Mouse (Mus musculus) lung, postnatal 10 days (tissue): ENCODE measurements at regions not wholly inside any gene's neighbourhood (a gene's known extent, or its start where the extent isn't known, plus 50 kb on each side); places are given as distances from the start of the nearest gene placed in this dataset.

Source experiments
- DNase-seq: peaks from one replicate; pipeline ENCODE4 v3.0.0; 2021

GRCm38 (mm10) chr9:116365016-116365685, 190.0 kb upstream of the Tgfbr2 start:
- DNase-seq = no peak

GRCm38 (mm10) chr9:116361092-116361491, 185.9 kb upstream of the Tgfbr2 start:
- DNase-seq = no peak

GRCm38 (mm10) chr9:116354056-116354732, 179.0 kb upstream of the Tgfbr2 start:
- DNase-seq = no peak

- peak; percentile 85 for DNase-seq
Measured at GRCm38 (mm10) chr9:116352801-116353494, 177.8 kb upstream of the Tgfbr2 start.

GRCm38 (mm10) chr9:116350804-116351547, 175.8 kb upstream of the Tgfbr2 start:
- DNase-seq = peak; percentile 46

GRCm38 (mm10) chr9:116347021-116347420, 171.9 kb upstream of the Tgfbr2 start:
- no peak for DNase-seq

- DNase-seq = no peak
Measured at GRCm38 (mm10) chr9:116346495-116346894, 171.3 kb upstream of the Tgfbr2 start.

GRCm38 (mm10) chr9:116343086-116343481, 167.9 kb upstream of the Tgfbr2 start:
- DNase-seq = no peak

GRCm38 (mm10) chr9:116342446-116343085, 167.4 kb upstream of the Tgfbr2 start:
- no peak for DNase-seq

- no peak for DNase-seq
Measured at GRCm38 (mm10) chr9:116342009-116342408, 166.8 kb upstream of the Tgfbr2 start.

- DNase-seq = peak; percentile 40
Measured at GRCm38 (mm10) chr9:116340952-116341351, 165.8 kb upstream of the Tgfbr2 start.

GRCm38 (mm10) chr9:116338729-116339100, 163.6 kb upstream of the Tgfbr2 start:
- DNase-seq = no peak

GRCm38 (mm10) chr9:116338093-116338728, 163.1 kb upstream of the Tgfbr2 start:
- no peak for DNase-seq

GRCm38 (mm10) chr9:116337446-116338010, 162.4 kb upstream of the Tgfbr2 start:
- no peak for DNase-seq

- no peak for DNase-seq
Measured at GRCm38 (mm10) chr9:116335561-116336478, 160.7 kb upstream of the Tgfbr2 start.

- no peak for DNase-seq
Measured at GRCm38 (mm10) chr9:116333956-116334463, 158.8 kb upstream of the Tgfbr2 start.

- DNase-seq = no peak
Measured at GRCm38 (mm10) chr9:116332485-116333118, 157.4 kb upstream of the Tgfbr2 start.

GRCm38 (mm10) chr9:116331406-116331805, 156.2 kb upstream of the Tgfbr2 start:
- DNase-seq = no peak

GRCm38 (mm10) chr9:116330796-116331195, 155.6 kb upstream of the Tgfbr2 start:
- no peak for DNase-seq

- no peak for DNase-seq
Measured at GRCm38 (mm10) chr9:116329147-116329546, 154.0 kb upstream of the Tgfbr2 start.
